Mouse (Mus musculus): ENCODE results near the gene Padi2. TPM values are rescaled to one million over a fixed set of nuclear protein-coding genes. Genes with fewer than 3 reads are reported as not detected.

Gene Padi2
- total RNA-seq, 4 experiments from 2014 or later = 2.4 to 3.1 (median 2.8) TPM

DNA sequence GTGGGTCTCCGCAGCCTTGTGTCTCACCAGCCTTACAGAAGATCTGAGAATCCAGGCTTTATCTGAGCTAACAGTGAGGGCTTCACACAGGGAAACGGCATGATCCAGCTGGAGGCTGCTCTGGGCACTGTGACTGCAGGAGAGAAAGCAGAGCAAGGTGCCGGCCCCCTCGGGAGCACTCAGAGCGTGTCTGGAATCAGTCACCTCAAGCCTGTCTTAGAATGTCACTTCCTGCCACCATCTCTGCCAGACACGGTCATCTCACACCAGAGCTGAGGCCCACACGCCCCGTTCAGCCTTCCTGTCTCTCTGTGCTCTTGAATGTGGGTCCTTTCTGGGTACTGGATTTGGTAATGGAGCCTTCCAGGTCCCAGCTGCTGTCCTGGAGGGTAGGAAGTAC is 19.5 kb downstream of the Padi2 start:
- no peak for DNase-seq

DNA sequence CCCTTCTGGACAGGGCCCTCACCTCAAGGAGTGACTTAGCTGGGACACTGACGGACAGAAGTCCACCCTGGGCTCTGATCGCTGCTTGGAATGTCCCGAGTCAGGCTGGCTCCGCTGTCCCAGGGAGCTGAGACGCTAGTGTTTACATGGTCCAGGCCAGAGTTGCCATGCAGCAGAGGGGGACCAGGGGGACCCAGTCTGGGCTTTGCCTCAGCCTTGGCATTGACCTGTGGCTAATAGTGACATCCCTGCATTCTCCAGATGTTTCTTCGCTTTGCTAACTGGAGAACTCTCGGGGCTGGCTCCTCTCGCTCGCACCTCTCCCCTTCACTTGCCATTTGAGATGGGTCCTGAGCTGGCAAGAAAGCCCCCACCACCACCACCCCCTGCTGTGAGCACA is 22.2 kb downstream of the Padi2 start:
- DNase-seq = no peak

DNA sequence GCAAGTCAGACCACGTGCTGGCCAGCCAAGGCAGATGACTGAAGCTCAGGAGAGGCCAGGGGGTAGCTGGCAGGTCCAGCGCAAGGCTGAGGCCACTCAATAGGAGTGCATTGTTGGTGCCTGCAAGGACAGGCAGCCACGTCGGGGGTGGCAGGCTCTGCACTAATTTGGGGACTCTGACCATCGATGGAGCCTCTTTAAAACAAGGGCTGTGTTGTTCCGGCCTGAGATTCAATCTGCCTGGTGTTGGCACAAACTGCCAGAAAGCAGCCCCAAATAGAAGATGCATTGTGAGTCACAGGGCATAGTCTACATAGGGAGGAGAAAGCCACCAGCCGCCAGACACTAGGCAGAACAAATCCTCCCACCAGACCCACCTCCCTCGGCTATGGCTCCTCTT is 23.6 kb downstream of the Padi2 start:
- DNase-seq = no peak

- DNase-seq = no peak
These were observed 24.8 kb downstream of the Padi2 start for GRCm38 (mm10) chr4:140930900-140931470.

DNA sequence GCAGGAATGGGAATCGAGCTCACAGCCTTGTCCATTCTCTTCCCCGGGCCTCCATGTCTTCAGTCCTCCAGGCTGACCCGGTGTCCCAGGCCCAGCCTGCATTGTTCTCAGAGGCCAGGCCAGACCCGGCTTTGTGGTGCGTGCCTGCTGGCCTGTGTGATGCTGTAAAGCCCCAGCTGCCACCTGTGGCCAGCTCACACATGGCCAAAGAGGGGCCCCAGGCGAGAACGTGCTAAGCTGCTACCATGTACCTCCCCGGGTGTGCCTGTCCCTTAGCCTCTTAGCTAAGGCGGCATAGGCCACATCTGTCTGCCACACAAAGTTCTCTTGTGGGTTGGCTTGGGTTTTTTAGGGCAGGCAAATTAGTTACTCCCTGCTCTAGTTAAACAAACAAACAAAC is 29.5 kb downstream of the Padi2 start:
- DNase-seq = no peak

DNA sequence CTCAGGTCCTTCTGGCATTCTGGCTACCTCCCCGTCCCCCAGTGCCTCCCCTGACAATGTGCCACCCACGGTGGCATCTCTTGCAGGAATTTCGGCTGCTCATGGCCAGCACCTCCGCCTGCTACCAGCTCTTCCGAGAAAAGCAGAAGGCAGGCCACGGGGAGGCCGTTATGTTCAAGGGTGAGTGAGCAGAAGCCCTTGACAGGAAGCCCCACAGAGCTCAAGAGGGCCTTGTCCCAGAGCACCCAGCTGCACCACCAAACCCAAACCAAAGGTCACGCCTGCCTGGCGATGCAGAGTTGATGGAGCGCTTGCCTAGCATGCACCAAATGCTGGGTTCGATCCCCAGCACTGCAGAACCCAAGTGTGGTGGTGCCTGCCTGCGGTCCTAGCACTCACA is 38.2 kb downstream of the Padi2 start:
- no peak for DNase-seq

DNA sequence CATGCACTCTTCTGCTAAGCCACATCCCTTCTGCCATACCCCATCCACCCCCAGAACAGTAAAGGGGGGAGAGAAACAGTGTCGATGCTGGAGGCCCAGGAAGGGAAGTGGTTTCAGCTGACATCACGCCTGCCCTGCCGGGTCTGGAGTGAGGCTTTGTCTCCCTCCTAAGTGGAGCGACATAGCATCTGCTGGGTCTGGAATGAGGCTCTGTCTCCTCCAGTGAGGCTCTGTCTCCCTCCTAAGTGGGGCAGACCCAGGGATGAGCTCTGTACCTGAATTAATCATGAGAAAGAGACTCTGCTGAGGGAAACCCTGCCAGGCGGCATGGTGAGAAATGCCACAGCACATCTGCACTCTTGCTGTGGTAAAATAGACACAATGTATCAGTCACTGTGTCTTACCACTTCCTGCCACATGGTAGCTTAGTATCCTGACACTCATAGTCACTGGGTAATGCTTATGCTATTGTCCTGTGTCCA is 38.9 kb downstream of the Padi2 start:
- no peak for DNase-seq

DNA sequence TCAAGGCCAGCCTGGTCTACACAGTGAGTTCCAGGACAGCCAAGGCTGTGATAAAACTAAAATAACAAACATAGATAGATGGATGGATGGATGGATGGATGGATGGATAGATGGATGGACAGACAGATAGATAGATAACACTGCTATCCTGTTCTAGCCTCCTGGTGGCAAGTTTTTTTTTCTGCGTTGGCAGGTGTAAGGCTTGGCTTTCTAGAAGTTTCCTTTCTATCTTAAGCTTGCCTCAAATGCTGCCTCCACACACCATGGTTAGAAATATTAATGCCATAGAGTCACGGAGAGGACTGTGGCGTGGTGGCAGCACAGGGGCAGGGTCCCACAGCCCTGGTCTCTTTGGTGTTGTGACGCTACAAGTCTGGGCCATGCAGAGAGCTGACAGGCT is 39.4 kb downstream of the Padi2 start:
- no peak for DNase-seq

DNA sequence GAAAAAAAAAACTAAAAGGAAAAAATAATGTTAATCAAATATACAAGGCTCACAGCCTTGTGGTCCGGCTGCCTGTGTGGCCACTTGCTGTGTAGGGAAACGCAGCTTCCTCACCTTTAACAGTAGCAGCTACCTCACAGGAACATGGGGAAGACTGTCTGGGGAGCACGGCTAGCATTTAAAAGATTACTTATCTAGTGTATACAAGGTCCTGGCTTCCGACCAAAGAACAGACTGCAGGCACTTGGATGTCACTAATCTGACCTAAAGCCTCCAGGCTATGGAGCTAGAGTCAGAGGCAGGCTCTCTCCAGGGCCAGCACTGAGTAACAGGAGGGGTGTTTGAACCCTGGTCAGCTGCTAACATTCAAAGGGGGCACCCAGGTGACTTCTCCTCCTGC is 39.9 kb downstream of the Padi2 start:
- DNase-seq = no peak

GRCm38 (mm10) chr4:140946580-140947205 is 40.5 kb downstream of the Padi2 start:
- no peak for DNase-seq

DNA sequence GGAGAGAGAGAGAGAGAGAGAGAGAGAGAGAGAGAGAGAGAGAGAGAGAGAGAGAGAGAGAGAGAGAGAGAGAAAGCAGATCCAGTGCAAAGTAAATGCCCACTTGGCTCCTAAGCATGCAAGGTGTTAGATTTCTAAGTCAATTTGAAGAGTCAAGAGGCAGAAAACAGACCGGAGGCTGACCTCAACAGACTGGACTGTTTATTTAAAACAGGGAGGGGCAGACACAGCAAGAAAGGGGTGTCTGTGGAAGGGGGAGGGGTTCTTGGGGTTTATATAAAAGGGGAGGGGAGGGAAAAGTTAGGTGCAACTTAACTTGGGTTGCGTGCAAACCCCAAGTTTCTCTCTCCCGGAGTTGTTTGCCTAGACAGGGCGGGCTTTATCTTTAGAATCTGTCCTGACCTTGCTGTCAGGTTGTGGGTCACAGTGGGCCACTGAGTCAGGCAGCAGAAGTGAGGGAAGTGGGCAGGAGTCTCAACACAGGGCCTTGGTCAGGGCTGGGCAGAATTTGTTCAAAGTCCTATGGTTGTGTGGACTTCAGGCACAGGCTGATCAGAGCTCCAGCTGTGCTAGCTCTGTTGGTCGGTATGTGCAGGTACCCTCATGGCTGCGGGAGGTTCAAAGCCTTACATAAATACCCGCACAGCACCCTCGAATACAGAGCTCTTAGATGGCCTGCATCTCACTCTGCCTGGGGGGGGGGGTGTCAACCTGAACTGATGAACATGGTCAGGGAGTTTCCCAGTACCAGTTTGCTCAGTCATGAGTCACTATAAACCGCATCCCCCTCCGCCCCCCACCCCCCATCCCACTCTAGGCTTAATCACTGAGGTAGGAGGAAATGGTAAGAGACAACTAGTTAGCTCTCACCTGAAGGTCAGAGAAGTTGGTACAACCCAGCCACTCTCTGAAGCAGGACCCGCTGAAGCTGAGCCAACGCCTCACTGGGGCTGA is 41.6 kb downstream of the Padi2 start:
- no peak for DNase-seq

DNA sequence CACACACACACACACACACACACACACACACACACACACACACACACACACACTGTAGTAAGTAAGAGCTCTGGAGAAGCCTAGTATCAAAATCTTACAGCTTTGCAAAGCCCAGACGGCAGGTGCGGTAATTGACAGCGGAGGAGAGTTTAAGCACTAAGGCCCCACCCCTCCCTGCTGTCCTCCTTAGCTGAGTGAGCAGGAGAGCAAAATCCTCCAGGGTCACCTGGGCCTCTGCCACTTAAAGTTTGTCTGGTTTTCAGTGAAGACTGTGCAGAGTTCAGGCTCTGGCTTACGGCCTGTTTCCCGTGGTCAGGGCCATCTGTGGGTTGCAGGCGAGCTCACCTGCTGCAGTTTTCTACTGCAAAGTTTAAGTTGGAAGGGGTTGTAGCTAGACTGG is 42.3 kb downstream of the Padi2 start:
- no peak for DNase-seq

GRCm38 (mm10) chr4:140949052-140949451 is 42.9 kb downstream of the Padi2 start:
- DNase-seq = no peak

DNA sequence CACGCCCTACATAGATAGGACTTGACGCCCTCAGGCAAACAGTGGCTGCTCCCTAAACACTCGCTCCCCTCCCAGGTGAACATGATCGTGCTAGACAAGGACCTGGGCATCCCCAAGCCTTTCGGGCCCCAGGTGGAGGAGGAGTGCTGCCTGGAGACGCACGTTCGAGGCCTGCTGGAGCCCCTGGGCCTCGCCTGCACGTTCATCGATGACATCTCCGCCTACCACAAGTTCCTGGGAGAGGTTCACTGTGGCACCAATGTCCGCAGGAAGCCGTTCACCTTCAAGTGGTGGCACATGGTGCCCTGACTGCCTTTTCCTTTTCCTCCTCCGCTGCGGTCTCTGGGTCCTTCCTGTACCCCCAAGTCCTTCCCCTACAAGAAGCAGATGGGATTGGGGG is 43.5 kb downstream of the Padi2 start:
- DNase-seq = no peak

DNA sequence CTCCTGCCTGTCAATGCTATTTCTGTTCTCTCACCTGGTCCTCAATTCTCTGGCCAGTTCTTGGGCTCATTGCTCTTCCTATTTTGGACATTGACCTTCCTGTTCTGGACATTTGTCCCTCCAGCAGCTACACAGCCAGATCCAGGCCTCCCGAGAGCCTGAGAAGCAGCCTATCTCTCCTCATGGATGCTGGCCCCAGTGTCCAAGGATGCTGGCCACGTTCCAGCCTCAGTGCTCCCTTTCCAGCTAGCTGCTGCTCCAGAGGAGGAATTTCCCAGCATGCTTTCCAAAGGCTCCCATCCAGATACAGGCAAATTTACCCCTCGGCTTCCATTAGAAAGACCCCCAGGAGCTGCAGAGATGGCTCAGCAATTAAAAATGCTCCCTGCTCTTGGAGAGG is 44.4 kb downstream of the Padi2 start:
- DNase-seq = no peak

DNA sequence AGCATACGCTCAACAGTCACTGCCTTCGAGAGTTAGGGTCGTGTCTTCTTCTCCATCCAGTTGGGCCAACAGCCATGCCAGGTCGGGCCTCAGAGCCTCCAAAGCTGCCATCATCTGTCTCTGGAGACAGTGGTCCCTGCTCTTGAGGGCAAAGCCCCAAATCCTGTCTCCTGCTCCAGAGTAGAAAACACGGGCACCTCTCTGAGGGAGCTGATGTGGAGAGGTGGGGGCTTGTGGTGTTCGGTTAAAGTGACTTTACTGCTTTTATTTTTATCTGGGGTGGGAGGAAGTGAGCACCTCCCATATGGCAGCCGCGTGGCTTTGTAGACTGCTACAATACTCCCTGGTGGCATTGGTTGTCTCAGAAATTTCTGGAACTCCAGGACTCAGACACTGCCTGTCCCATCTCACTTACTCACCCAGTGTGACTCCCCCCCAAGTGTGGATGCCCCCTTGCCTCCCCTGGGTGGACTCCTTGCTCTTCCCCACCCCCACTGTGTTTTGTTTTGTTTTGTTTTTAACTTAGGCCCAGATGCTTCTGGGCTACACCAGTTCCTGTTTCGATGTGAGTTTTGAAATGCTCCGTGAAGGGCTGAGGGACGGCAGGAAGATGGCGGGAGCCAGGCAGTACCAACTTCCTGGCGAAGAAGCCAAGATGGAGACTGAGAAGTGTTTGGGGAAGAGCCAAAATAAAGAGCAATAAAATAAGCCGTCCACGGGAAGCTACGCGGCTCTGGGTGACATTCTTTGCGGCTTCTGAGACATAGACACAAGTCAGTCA is 45.9 kb downstream of the Padi2 start:
- DNase-seq = no peak

DNA sequence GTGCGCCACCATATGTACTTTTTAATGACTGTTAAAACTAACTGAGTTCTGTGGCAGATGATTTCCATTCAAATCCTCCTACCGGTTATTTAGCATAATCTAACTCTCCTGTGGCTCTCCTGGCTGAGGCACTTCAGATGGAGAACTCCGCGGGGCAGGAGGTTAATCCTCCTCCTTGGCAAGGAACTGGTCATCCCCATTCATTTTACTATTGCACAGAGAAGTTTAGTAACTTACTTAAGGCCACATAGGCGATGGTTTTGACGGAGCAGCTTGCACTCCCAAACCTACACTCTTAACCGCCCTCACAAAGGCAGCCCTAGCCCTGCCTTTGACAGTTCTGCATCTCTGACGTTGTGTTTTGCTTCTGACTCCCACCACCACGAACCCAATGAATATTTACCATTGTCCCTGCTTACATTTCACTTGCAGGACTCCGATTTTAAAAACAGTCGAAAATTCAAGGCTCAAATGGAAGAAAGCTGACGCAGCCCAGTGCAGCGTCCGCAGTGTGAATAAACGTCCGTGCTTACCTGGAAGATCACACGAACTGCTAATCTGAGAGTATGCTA is 51.1 kb downstream of the Padi2 start:
- DNase-seq = no peak

- DNase-seq = no peak
These were observed 51.6 kb downstream of the Padi2 start for GRCm38 (mm10) chr4:140957725-140958124.

GRCm38 (mm10) chr4:140958319-140958718 is 52.2 kb downstream of the Padi2 start:
- no peak for DNase-seq

DNA sequence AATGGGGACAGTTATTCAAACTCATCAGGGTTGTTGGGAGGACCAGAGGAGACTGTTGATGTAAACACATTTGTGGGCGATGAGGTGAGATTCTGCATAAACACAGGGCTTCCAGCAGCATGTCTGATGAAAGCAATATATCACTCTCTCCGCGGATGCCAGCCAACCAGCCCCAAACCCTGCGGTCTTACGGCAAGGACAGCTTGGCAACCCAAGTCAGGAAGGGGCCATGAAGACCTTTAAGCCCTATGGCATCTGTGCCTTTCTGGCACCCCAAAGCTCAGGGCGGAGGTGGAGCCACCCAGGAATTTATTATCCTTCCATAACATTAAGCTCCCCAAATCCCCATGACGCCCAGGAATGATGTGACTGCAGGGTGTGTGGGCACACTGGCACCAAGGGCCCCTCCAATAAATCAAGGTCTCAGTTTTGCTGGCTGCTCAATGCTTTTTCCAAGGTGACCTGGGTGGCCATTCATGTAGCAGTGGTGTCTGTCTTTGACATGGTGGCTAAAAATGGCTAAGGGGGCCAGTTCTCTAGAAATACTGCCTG is 53.1 kb downstream of the Padi2 start:
- DNase-seq = no peak

DNA sequence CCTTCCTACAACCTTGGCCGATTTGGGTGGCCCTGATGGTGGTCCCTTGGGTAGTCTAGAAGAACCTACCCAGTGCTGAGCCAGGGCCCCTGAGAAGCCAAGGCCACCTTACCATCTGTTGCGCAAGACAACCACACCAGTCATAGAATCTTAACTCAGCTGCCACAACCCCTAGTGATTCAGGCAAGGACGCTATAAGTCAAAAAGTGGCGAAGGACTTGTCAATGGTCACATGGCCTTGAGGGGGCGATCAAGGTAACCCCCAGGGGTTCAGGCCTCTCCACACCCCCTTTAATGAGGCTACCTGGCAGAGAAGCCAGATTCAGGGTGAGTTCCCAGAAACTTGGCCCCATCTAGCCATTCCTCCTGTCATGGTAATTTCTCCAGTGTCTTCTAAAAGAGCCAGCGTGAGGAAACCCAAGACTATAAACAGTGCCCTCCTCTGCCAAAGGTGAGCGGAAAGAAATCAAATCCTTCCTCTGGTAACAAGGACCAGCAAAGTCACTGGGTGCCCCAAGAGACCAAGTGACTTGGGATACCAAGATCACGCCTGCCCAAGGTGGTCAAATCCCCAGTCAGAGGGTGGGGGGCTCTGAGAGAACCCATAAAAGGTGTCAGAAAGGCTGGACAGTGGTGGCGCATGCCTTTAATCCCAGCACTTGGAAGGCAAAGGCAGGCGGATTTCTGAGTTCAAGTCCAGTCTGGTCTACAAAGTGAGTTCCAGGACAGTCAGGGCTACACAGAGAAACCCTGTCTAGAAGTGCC is 53.8 kb downstream of the Padi2 start:
- peak; percentile 71 for DNase-seq
